Mouse (Mus musculus) thymus, adult 18-20 months (tissue): ENCODE results near the gene 9130213A22Rik.
A peak's percentile ranks its signal among the peaks of the same experiment; 100 is the strongest.

Experiments
- DNase-seq, 2 experiments: peaks; one replicate each; pipeline ENCODE4 v3.0.0; 2022; ENCODE audit warnings: mixed read lengths in 2 of 2

Gene 9130213A22Rik

GRCm38 (mm10) chr11:69073065-69073888 lies 49.1 kb downstream of the 9130213A22Rik start:
- peak in 1 of 2 experiments; percentile 77 for DNase-seq

- no peak for DNase-seq
These were observed 49.7 kb downstream of the 9130213A22Rik start for GRCm38 (mm10) chr11:69072666-69073064.

DNA sequence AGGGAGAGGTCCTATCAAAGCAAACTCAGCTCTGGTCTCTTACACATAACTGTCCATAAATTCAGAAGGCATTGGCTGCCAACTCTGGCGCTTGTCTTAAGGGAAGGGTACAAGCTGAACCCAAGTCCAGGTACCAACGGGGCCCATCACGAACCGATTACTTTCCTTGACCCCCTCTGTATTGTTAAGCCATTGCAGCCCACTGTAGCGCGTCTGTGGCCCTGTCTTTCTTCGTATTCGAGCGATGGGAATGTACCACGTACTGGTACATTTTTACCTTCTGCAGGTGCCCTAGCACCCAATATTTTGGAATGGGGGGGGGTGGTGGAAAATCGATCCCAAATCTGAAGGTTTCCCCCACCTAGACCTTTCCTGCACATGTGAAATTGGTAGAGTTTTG lies 50.2 kb downstream of the 9130213A22Rik start:
- DNase-seq = no peak

GRCm38 (mm10) chr11:69071262-69071661 lies 51.1 kb downstream of the 9130213A22Rik start:
- no peak for DNase-seq

DNA sequence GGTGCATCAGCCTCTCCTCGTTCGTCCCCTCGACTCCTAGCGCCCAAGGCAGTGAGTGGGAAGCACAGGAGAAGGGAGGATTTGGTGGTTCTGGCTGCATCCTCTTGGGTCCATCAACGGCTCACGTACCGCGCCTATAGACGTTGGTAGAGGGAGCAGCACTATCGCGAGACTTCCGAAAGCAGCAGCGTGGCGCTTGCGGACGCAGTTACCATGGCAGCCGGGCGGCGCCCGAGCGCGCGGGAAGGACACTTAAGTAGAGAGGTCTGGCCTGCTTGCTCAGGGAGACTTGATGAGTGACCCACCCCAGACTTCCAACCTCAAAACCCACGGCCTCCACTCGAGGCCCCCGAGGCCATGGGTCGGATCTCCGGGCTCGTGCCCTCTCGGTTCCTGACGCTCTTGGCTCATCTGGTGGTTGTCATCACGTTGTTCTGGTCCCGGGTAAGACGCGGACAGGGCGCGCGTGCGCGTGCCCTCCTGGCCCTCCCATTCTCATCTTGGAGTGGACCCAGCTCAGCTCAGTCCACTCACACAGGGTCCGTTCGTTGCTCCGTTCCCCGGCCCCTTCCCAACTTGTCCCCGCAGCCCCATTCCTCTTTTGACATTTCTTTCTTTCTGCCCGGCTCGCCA lies 51.7 kb downstream of the 9130213A22Rik start, which contains the start of gene Tmem107:
Tmem107 (plus strand) TSS at position 217 of the 633 bp plus-strand sequence.
- peak; percentile 87 to 91 for DNase-seq

DNA sequence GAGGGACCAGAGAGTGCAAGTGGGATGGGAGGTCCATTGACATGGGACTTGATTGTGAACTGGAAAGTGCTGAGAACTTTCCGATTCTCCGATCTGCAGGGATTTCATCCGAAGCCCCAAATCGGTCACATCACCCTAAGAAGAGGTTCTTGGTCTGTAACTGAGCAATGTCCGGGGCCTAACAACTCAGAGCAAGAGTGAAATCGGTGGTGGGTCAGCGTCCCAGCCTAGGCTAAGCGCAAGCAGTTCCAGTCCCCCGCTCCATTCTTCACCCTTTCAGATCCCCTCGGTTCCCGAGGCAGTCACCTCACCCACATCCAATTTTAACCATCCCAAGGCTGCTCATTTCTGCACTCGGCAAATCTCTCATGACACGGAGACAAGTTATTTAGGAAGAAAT lies 52.3 kb downstream of the 9130213A22Rik start:
- no peak for DNase-seq
